10 mouse cellular contexts compared by ENCODE assay signal in genomic region chr10:63056966-63057750, GRCm38 (mm10). TPM values are rescaled to one million over a fixed set of nuclear protein-coding genes. Genes with fewer than 3 reads are reported as not detected.
DNase-seq lines count a peak whose midpoint lies in the region; TF ChIP-seq lines count a peak whose summit lies in the region.
"Had no signal": no experiment of that assay in that cellular context is flagged by ENCODE, and none has a peak within 500 bp of the region (broad histone marks: within the 10 kb centered on the region; RNA-seq: fewer than 3 reads in every experiment).

No protein-coding gene starts in this region.

- no peak for TF ChIP-seq EP300 in heart, adult 2 months (IDR thresholded peaks at IDR 0.05; ENCODE audit: insufficient read depth, low read depth, low read length)

- TF ChIP-seq POLR2A in heart, adult 2 months (IDR thresholded peaks at IDR 0.05; ENCODE audit: insufficient read depth, low read depth, low read length), result peak; percentile 39; the same call in 1 of the 2 replicates

- H3K9ac ChIP-seq in heart, adult 2 months (ENCODE audit: low read depth, low read length), result no peak overlapping the region
- H3K9ac ChIP-seq: liver, postnatal 0 days had no signal

- no peaks in the 10 kb centered on the region for H3K36me3 ChIP-seq in heart, adult 2 months (ENCODE audit: control insufficient read depth, insufficient read depth, low read length)

- H3K79me2 ChIP-seq in heart, adult 2 months (replicated peaks; ENCODE audit: control insufficient read depth, insufficient read depth, low read length), result no peaks in the 10 kb centered on the region

- H3K27ac ChIP-seq in heart, adult 2 months, result peak overlapping the region; percentile 65

- TF ChIP-seq CTCF in heart, adult 2 months (IDR thresholded peaks at IDR 0.05), result no peak

- 42% methylated on average over 24 of the region's 24 CpGs for WGBS in heart, adult 2 months

- H3K4me3 ChIP-seq in heart, adult 2 months, result no peak overlapping the region

- H3K27me3 ChIP-seq in heart, adult 2 months (ENCODE audit: control insufficient read depth, insufficient read depth, low read length), result no peaks in the 10 kb centered on the region

- H3K4me1 ChIP-seq in heart, adult 2 months (ENCODE audit: control insufficient read depth, insufficient read depth, low read length), result peaks cover 2% of the 10 kb centered on the region; the same call in 1 of the 2 replicates

- DNase-seq in adrenal gland, adult (ENCODE audit: inconsistent age in 2 of 2, low spot score in 1 of 2), result peak; percentile 38 to 73
- no peak for DNase-seq in adrenal gland, postnatal 4 days (ENCODE audit: low spot score in 2 of 2)
- DNase-seq in heart, adult 2 months, result peak; percentile 61 to 63
- peak; percentile 71 to 75 for DNase-seq in kidney, adult 8-10 months
- DNase-seq in lung, postnatal 36 days, result peak; percentile 56
- DNase-seq in left cerebral cortex, adult 18-20 months (ENCODE audit: low spot score in 2 of 2), result no peak
- no peak for DNase-seq in MN1 (ENCODE audit: low spot score)
- DNase-seq in gastrocnemius, postnatal 36 days, result no peak
- DNase-seq: liver, postnatal 0 days had no signal

- intact Hi-C loops in heart, adult 2 months (cut with DNase I), result no loop called here
- intact Hi-C loops in gastrocnemius, postnatal 36 days (cut with DNase I), result no loop called here

RNA-seq across cellular contexts. Expression of gene Pbld1, which starts 2.8 kb away (rescaled TPM):
- 1 to 10 TPM; 5.7 to 7.1 TPM for total RNA-seq in adrenal gland, postnatal 4 days (2021)
- 1 to 10 TPM in 1 of 2 experiments, under 1 TPM in 1; 0.89 to 1.5 TPM for total RNA-seq in heart, adult 2 months (2021)
- 1.0 and 1.2 TPM in 2 replicates for polyA plus RNA-seq in heart, adult 2 months (2012; rRNA removed)
- total RNA-seq in left cerebral cortex, adult 18-20 months (2021), result under 1 TPM; 0.30 to 0.45 TPM
- under 1 TPM; 0.32 to 0.89 TPM for total RNA-seq in gastrocnemius, postnatal 36 days (2021)

RNA-seq across cellular contexts. Expression of gene Pbld2, which starts 33.0 kb away (rescaled TPM):
- total RNA-seq in adrenal gland, postnatal 4 days (2021), result 1 to 10 TPM; 4.9 to 8.0 TPM
- 1 to 10 TPM; 7.6 to 9.9 TPM for total RNA-seq in heart, adult 2 months (2021)
- 0.98 and 2.1 TPM in 2 replicates for polyA plus RNA-seq in heart, adult 2 months (2012; rRNA removed)
- total RNA-seq in left cerebral cortex, adult 18-20 months (2021), result 1 to 10 TPM; 2.6 to 3.6 TPM
- 1 to 10 TPM; 2.7 to 3.2 TPM for total RNA-seq in gastrocnemius, postnatal 36 days (2021)

RNA-seq across cellular contexts. Expression of gene Hnrnph3, which starts 33.1 kb away (rescaled TPM):
- total RNA-seq in adrenal gland, postnatal 4 days (2021), result 10 to 100 TPM; 64.9 to 75.4 TPM
- total RNA-seq in heart, adult 2 months (2021), result 10 to 100 TPM; 33.5 to 34.5 TPM
- polyA plus RNA-seq in heart, adult 2 months (2012; rRNA removed), result 18.0 and 36.8 TPM in 2 replicates
- total RNA-seq in left cerebral cortex, adult 18-20 months (2021), result 10 to 100 TPM; 50.2 to 50.8 TPM
- 10 to 100 TPM; 14.2 to 15.3 TPM for total RNA-seq in gastrocnemius, postnatal 36 days (2021)

RNA-seq across cellular contexts. Expression of gene Atoh7, which starts 42.3 kb away (rescaled TPM):
- not detected for total RNA-seq in adrenal gland, postnatal 4 days (2021)
- total RNA-seq in heart, adult 2 months (2021), result not detected
- polyA plus RNA-seq in heart, adult 2 months (2012; rRNA removed), result not detected in 2 replicates
- 1 to 10 TPM; 2.2 to 3.8 TPM for total RNA-seq in left cerebral cortex, adult 18-20 months (2021)
- total RNA-seq in gastrocnemius, postnatal 36 days (2021), result not detected
- polyA plus RNA-seq: spleen, adult 2 months had no signal

Comparison
In these comparisons a context has a peak if more than half of its experiments do, and no peak if none do; other contexts are left out.
1. DNase-seq: peak in adrenal gland, adult (2 of 2), heart, adult 2 months (2 of 2), kidney, adult 8-10 months (2 of 2) and lung, postnatal 36 days (single experiment); none in adrenal gland, postnatal 4 days (0 of 2), left cerebral cortex, adult 18-20 months (0 of 2), MN1 (single experiment) and gastrocnemius, postnatal 36 days (0 of 2).